Mouse (Mus musculus) kidney, adult 11 months (tissue): ENCODE data around the gene Dbx1.
A peak's percentile ranks its signal among the peaks of the same experiment; 100 is the strongest.

ENCODE experiments used
- DNase-seq: peaks from one replicate; pipeline ENCODE4 v3.0.0; 2022

The Dbx1 gene

GRCm38 (mm10) chr7:49632391-49632790, 4.3 kb downstream of the Dbx1 start:
- no peak for DNase-seq

- DNase-seq, result no peak
These were observed 4.8 kb downstream of the Dbx1 start for GRCm38 (mm10) chr7:49631885-49632284.

- no peak for DNase-seq
These were observed 16.5 kb downstream of the Dbx1 start for GRCm38 (mm10) chr7:49620160-49620559.

- DNase-seq, result no peak
These were observed 19.6 kb downstream of the Dbx1 start for GRCm38 (mm10) chr7:49617087-49617486.

GRCm38 (mm10) chr7:49616258-49616735, 20.4 kb downstream of the Dbx1 start:
- DNase-seq, result no peak

GRCm38 (mm10) chr7:49604965-49605795, 31.5 kb downstream of the Dbx1 start:
- DNase-seq, result peak; percentile 65

GRCm38 (mm10) chr7:49604244-49604643, 32.4 kb downstream of the Dbx1 start:
- no peak for DNase-seq

- peak; percentile 37 for DNase-seq
These were observed 35.3 kb downstream of the Dbx1 start for GRCm38 (mm10) chr7:49601191-49601975.

- no peak for DNase-seq
These were observed 36.7 kb downstream of the Dbx1 start for GRCm38 (mm10) chr7:49599950-49600349.

GRCm38 (mm10) chr7:49598225-49598624, 38.4 kb downstream of the Dbx1 start:
- no peak for DNase-seq

GRCm38 (mm10) chr7:49597776-49598175, 38.9 kb downstream of the Dbx1 start:
- DNase-seq, result no peak

- DNase-seq, result no peak
These were observed 47.0 kb downstream of the Dbx1 start for GRCm38 (mm10) chr7:49589635-49590034.

- DNase-seq, result no peak
These were observed 50.0 kb downstream of the Dbx1 start for GRCm38 (mm10) chr7:49586530-49587120.

- no peak for DNase-seq
These were observed 53.5 kb downstream of the Dbx1 start for GRCm38 (mm10) chr7:49583176-49583575.

GRCm38 (mm10) chr7:49582551-49582950, 54.1 kb downstream of the Dbx1 start:
- no peak for DNase-seq

- no peak for DNase-seq
These were observed 54.7 kb downstream of the Dbx1 start for GRCm38 (mm10) chr7:49581951-49582350.
